Mouse (Mus musculus): ENCODE results near the gene Gipc3. TPM values are rescaled to one million over a fixed set of nuclear protein-coding genes. Genes with fewer than 3 reads are reported as not detected.

The Gipc3 gene
- total and polyA plus RNA-seq, 2 experiments from 2014 or later, result not detected

GRCm38 (mm10) chr10:81388505-81389055 is 45.5 kb upstream of the Gipc3 start, which contains the start of gene Gm48552:
Gene Gm48552 (plus strand): TSS chr10:81389005.
- Histone ChIP-seq H3K9ac (no peak within 1 kb of the TSS), H3K4me2 (ENCODE audit: low read depth) (no peak within 1 kb of the TSS), H3K27me3 (ENCODE audit: insufficient read depth, low read length) (no peaks in the 10 kb centered on the region), H3K4me3 (ENCODE audit: low read depth, low read length) (no peak within 1 kb of the TSS), H3K9me3 (ENCODE audit: low read length) (no peaks in the 10 kb centered on the region), H3K27ac (ENCODE audit: low read depth, low read length) (no peak within 1 kb of the TSS), H3K4me1 (ENCODE audit: insufficient read depth) (peaks cover 11% of the 10 kb centered on the region), H3K36me3 (ENCODE audit: insufficient read depth) (peaks cover 39% of the 10 kb centered on the region)
- DNase-seq (no peak), ATAC-seq (no peak)
- no peak for TF ChIP-seq CTCF (IDR thresholded peaks at IDR 0.05; ENCODE audit: low read depth)
- WGBS, result 86% methylated on average over 5 of the region's 5 CpGs

- Histone ChIP-seq H3K27me3 (ENCODE audit: insufficient read depth, low read length) (no peaks in the 10 kb centered on the region), H3K4me3 (ENCODE audit: low read depth, low read length) (no peak overlapping the region), H3K36me3 (ENCODE audit: insufficient read depth) (peaks cover 39% of the 10 kb centered on the region), H3K27ac (ENCODE audit: low read depth, low read length) (no peak overlapping the region), H3K9me3 (ENCODE audit: low read length) (no peaks in the 10 kb centered on the region), H3K4me1 (ENCODE audit: insufficient read depth) (peaks cover 11% of the 10 kb centered on the region), H3K9ac (no peak overlapping the region), H3K4me2 (ENCODE audit: low read depth) (no peak overlapping the region)
- 93% methylated on average over 20 of the region's 20 CpGs for WGBS
- ATAC-seq, result no peak
- no peak for DNase-seq
- TF ChIP-seq CTCF (IDR thresholded peaks at IDR 0.05; ENCODE audit: low read depth), result no peak
Observed at GRCm38 (mm10) chr10:81387716-81388115, 44.6 kb upstream of the Gipc3 start.

DNA sequence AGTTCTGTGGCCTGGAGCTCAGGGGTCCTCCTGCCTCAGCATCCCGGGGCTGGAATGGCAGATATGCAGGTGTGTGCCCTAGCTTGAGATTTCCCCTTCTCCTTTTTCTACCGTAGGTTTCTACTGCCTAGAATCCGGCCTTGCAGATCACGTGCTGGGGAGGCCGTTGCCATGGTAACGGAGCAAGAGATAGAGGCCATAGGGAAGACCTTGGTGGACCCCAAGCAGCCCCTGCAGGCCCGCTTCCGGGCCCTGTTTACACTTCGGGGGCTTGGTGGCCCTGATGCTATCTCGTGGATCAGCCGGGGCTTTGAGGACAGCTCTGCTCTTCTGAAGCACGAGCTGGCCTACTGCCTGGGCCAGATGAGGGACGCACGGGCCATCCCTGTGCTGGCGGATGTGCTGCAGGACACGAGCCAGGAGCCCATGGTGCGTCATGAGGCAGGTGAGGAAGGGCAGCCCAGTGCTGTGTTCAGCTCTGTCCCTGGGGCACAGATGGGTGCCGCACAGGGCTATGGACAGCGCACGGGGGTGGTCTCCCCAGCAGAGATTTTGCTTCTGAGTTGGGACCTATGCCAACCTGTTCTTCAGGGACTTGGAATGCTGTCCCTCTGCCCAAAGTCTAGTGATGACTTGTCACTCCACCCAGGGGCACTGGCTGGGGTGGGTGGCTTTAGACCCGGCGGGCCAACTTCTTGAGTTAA is 42.7 kb upstream of the Gipc3 start:
- Histone ChIP-seq H3K4me3 (ENCODE audit: low read depth, low read length) (no peak overlapping the region), H3K27ac (ENCODE audit: low read depth, low read length) (no peak overlapping the region), H3K4me2 (ENCODE audit: low read depth) (peak overlapping the region; percentile 85), H3K36me3 (ENCODE audit: insufficient read depth) (peaks cover 36% of the 10 kb centered on the region), H3K4me1 (ENCODE audit: insufficient read depth) (peaks cover 11% of the 10 kb centered on the region), H3K27me3 (ENCODE audit: insufficient read depth, low read length) (no peaks in the 10 kb centered on the region), H3K9ac (no peak overlapping the region), H3K9me3 (ENCODE audit: low read length) (no peaks in the 10 kb centered on the region)
- no peak for TF ChIP-seq CTCF (IDR thresholded peaks at IDR 0.05; ENCODE audit: low read depth)
- 80% methylated on average over 22 of the region's 22 CpGs for WGBS
- ATAC-seq, result no peak
- no peak for DNase-seq

GRCm38 (mm10) chr10:81384605-81384982 is 41.5 kb upstream of the Gipc3 start:
- H3K4me3 ChIP-seq (ENCODE audit: low read depth, low read length), result peak overlapping the region; percentile 72
- ATAC-seq (peak; percentile 37), DNase-seq (no peak)
- no peaks in the 10 kb centered on the region for H3K27me3 ChIP-seq (ENCODE audit: insufficient read depth, low read length)
- TF ChIP-seq CTCF (IDR thresholded peaks at IDR 0.05; ENCODE audit: low read depth), result no peak
- WGBS, result 3% methylated on average over 19 of the region's 19 CpGs
- H3K9me3 ChIP-seq (ENCODE audit: low read length), result no peaks in the 10 kb centered on the region
- H3K9ac ChIP-seq, result peak overlapping the region; percentile 86
- peaks cover 36% of the 10 kb centered on the region for H3K36me3 ChIP-seq (ENCODE audit: insufficient read depth)
- peak overlapping the region; percentile 90 for H3K27ac ChIP-seq (ENCODE audit: low read depth, low read length)
- peaks cover 11% of the 10 kb centered on the region for H3K4me1 ChIP-seq (ENCODE audit: insufficient read depth)
- H3K4me2 ChIP-seq (ENCODE audit: low read depth), result peak overlapping the region; percentile 85

DNA sequence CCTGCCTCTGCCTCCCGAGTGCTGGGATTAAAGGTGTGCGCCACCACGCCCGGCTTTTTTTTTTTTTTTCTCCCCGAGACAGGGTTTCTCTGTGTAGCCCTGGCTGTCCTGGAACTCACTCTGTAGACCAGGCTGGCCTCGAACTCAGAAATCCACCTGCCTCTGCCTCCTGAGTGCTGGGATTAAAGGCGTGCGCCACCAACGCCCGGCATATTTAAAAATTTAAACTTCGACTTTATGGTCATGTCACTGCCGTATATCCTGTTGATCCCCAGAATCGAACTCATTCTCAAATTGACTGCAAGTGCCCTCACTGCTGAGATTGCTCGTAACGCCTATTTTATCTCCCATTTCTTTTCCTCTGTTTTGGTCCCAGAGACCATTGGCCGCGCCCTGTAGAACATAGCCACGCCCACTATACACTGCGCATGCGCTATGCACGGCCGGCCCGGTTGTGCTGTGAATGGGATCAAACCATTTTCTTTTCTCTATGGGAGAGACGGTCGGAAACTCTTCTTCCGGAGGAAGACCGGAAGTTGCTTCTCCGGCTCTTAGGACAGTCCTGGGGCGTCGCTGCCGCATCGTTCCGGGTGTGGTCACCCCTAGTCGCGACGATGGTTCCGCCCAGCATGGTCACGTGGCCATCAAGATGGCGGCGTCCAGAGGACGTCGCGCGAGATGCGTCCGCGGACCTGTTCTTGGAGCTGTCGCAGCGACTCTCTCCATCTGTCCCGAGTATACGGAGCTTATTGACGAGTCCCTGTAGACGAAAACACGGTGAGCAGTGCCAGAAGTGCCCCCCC is 40.9 kb upstream of the Gipc3 start, which contains the start of the genes Dohh and Gm48551:
Dohh (plus strand) TSS at position 627 of the 803 bp plus-strand sequence.
Gm48551 (plus strand) TSS at position 665 of the 803 bp plus-strand sequence.
- peak within 1 kb of the TSS; percentile 90 for H3K27ac ChIP-seq (ENCODE audit: low read depth, low read length)
- peaks cover 14% of the 10 kb centered on the region for H3K4me1 ChIP-seq (ENCODE audit: insufficient read depth)
- peak; percentile 23 for TF ChIP-seq CTCF (IDR thresholded peaks at IDR 0.05; ENCODE audit: low read depth)
- H3K27me3 ChIP-seq (ENCODE audit: insufficient read depth, low read length), result no peaks in the 10 kb centered on the region
- peaks cover 35% of the 10 kb centered on the region for H3K36me3 ChIP-seq (ENCODE audit: insufficient read depth)
- ATAC-seq, result peak; percentile 97
- peak within 1 kb of the TSS; percentile 86 for H3K9ac ChIP-seq
- peak within 1 kb of the TSS; percentile 72 for H3K4me3 ChIP-seq (ENCODE audit: low read depth, low read length)
- no peaks in the 10 kb centered on the region for H3K9me3 ChIP-seq (ENCODE audit: low read length)
- WGBS, result 6% methylated on average over 52 of the region's 54 CpGs
- peak; percentile 98 for DNase-seq
- peak within 1 kb of the TSS; percentile 85 for H3K4me2 ChIP-seq (ENCODE audit: low read depth)

GRCm38 (mm10) chr10:81382039-81382438 is 39.0 kb upstream of the Gipc3 start:
- no peak overlapping the region for H3K4me2 ChIP-seq (ENCODE audit: low read depth)
- DNase-seq, result no peak
- H3K4me1 ChIP-seq (ENCODE audit: insufficient read depth), result peaks cover 22% of the 10 kb centered on the region
- ATAC-seq, result no peak
- TF ChIP-seq CTCF (IDR thresholded peaks at IDR 0.05; ENCODE audit: low read depth), result no peak
- H3K9me3 ChIP-seq (ENCODE audit: low read length), result no peaks in the 10 kb centered on the region
- H3K9ac ChIP-seq, result no peak overlapping the region
- H3K27ac ChIP-seq (ENCODE audit: low read depth, low read length), result no peak overlapping the region
- no peaks in the 10 kb centered on the region for H3K27me3 ChIP-seq (ENCODE audit: insufficient read depth, low read length)
- 84% methylated on average over 5 of the region's 5 CpGs for whole genome bisulfite sequencing
- H3K36me3 ChIP-seq (ENCODE audit: insufficient read depth), result peaks cover 15% of the 10 kb centered on the region; the same call in 1 of the 2 replicates
- H3K4me3 ChIP-seq (ENCODE audit: low read depth, low read length), result no peak overlapping the region

Data from forebrain, postnatal 0 days (tissue).